Mouse (Mus musculus): ENCODE measurements around the gene Kif13a.

Gene Kif13a

GRCm38 (mm10) chr13:46883976-46884375 lies 45.7 kb downstream of the Kif13a start:
- no peak for DNase-seq (ENCODE audit: low spot score)

GRCm38 (mm10) chr13:46883381-46883780 lies 46.3 kb downstream of the Kif13a start:
- peak; percentile 5 for DNase-seq (ENCODE audit: low spot score)

GRCm38 (mm10) chr13:46880736-46881135 lies 48.9 kb downstream of the Kif13a start:
- peak; percentile 16 for DNase-seq (ENCODE audit: low spot score)

- DNase-seq (ENCODE audit: low spot score), result no peak
These were observed 49.4 kb downstream of the Kif13a start for GRCm38 (mm10) chr13:46880243-46880642.

GRCm38 (mm10) chr13:46877049-46877448 lies 52.6 kb downstream of the Kif13a start:
- no peak for DNase-seq (ENCODE audit: low spot score)

GRCm38 (mm10) chr13:46875377-46875776 lies 54.3 kb downstream of the Kif13a start:
- DNase-seq (ENCODE audit: low spot score), result no peak

- no peak for DNase-seq (ENCODE audit: low spot score)
These were observed 56.9 kb downstream of the Kif13a start for GRCm38 (mm10) chr13:46872732-46873131.

- peak; percentile 37 for DNase-seq (ENCODE audit: low spot score)
These were observed 57.5 kb downstream of the Kif13a start for GRCm38 (mm10) chr13:46872194-46872593.

- no peak for DNase-seq (ENCODE audit: low spot score)
These were observed 60.2 kb downstream of the Kif13a start for GRCm38 (mm10) chr13:46869464-46869863.

- DNase-seq (ENCODE audit: low spot score), result no peak
These were observed 66.4 kb downstream of the Kif13a start for GRCm38 (mm10) chr13:46863169-46863748.

GRCm38 (mm10) chr13:46859876-46860275 lies 69.8 kb downstream of the Kif13a start:
- no peak for DNase-seq (ENCODE audit: low spot score)

GRCm38 (mm10) chr13:46859173-46859572 lies 70.5 kb downstream of the Kif13a start:
- DNase-seq (ENCODE audit: low spot score), result no peak

GRCm38 (mm10) chr13:46858835-46859152 lies 70.9 kb downstream of the Kif13a start:
- DNase-seq (ENCODE audit: low spot score), result no peak

GRCm38 (mm10) chr13:46858143-46858834 lies 71.4 kb downstream of the Kif13a start:
- DNase-seq (ENCODE audit: low spot score), result no peak

- no peak for DNase-seq (ENCODE audit: low spot score)
These were observed 75.2 kb downstream of the Kif13a start for GRCm38 (mm10) chr13:46854456-46854855.

GRCm38 (mm10) chr13:46852470-46852869 lies 77.2 kb downstream of the Kif13a start:
- DNase-seq (ENCODE audit: low spot score), result no peak

- no peak for DNase-seq (ENCODE audit: low spot score)
These were observed 84.2 kb downstream of the Kif13a start for GRCm38 (mm10) chr13:46845456-46845855.

GRCm38 (mm10) chr13:46844561-46845235 lies 85.0 kb downstream of the Kif13a start:
- no peak for DNase-seq (ENCODE audit: low spot score)

- no peak for DNase-seq (ENCODE audit: low spot score)
These were observed 86.0 kb downstream of the Kif13a start for GRCm38 (mm10) chr13:46843646-46844045.

GRCm38 (mm10) chr13:46842185-46842584 lies 87.5 kb downstream of the Kif13a start:
- DNase-seq (ENCODE audit: low spot score), result no peak

GRCm38 (mm10) chr13:46841668-46842067 lies 88.0 kb downstream of the Kif13a start:
- no peak for DNase-seq (ENCODE audit: low spot score)

- no peak for DNase-seq (ENCODE audit: low spot score)
These were observed 89.0 kb downstream of the Kif13a start for GRCm38 (mm10) chr13:46840676-46841075.

GRCm38 (mm10) chr13:46839236-46839635 lies 90.4 kb downstream of the Kif13a start:
- DNase-seq (ENCODE audit: low spot score), result no peak
